Mouse (Mus musculus) CD8-positive naive resting alpha-beta T cell, adult 2 months (primary cell): ENCODE results near the gene Rsph9.

Source experiments
- DNase-seq, 2 experiments: peaks; one replicate each; pipeline ENCODE4 v3.0.0; 2022; ENCODE audit warnings: low read depth in 2 of 2, low spot score in 2 of 2

Gene Rsph9

GRCm38 (mm10) chr17:46108286-46108685 lies 35.7 kb downstream of the Rsph9 start:
- DNase-seq = no peak

GRCm38 (mm10) chr17:46104487-46104886 lies 39.5 kb downstream of the Rsph9 start:
- DNase-seq = no peak

GRCm38 (mm10) chr17:46102608-46103159 lies 41.3 kb downstream of the Rsph9 start:
- no peak for DNase-seq

DNA sequence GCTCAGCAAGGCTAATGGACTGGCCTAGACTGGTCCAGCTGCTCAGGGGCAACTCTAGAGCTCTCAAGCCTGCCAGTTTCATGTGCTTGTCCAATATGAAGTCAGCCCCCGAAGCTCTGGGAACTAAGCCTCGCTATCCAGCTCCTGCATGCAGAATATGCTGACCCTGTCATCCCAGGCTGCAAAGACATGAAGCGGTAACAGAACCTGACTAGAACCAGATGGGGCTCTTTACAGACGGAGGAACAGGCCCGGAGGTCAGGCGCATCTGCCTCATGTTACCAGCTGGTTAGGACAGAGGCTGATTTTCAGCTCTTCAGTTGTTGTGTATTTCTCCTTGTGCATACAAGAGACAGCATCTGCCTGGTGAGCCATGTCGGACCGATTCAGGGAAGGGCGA lies 42.1 kb downstream of the Rsph9 start:
- DNase-seq = no peak

DNA sequence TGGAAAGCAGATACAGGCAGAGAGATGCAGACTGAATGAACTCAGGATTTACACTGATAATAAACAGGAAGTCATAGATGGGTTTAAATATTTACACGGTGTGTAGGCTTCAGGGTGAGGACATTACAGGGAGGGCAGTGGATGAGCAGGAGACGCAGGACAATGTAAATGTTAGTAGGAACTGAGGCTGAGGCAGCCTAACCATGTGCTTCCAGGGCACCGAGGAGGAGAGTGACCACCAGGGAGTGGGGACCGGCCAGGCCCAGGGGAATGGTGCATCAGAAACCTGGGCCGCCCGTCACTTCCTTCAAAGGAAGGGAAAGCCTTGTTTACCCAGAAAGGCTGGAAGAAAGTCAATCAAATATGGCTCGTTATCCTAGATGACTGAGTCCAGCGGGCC lies 45.5 kb downstream of the Rsph9 start:
- DNase-seq = no peak

- DNase-seq = no peak
Measured at GRCm38 (mm10) chr17:46091899-46092298, 52.1 kb downstream of the Rsph9 start.

- DNase-seq = no peak
Measured at GRCm38 (mm10) chr17:46091351-46091750, 52.7 kb downstream of the Rsph9 start.

DNA sequence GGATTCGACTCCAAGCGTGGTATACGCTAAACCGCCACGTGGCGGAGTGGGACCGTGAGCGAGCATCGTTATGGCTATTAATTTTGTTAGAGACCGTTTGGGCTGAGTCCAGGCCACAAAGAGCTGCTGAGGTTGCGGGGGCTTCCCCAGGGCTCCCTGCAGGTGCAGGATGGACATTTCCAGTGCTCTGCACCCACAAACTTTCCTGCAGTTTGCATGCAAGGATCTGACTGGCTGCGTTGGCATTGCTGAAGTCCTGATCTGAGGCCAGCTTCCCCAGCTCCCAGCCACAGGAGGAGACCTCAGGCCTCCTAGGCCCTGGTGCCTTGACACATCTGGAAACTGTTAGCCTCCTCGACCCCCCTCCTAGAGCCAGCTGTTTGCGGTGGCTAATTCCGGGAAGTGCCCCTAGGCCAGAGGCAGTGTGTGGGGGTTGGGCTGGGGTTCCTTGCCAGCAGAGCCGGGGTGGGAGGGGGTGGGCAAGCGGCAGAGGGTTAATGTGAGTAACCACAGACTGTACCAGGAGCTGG lies 57.6 kb downstream of the Rsph9 start:
- DNase-seq = no peak

- DNase-seq = no peak
Measured at GRCm38 (mm10) chr17:46084091-46084501, 59.9 kb downstream of the Rsph9 start.

DNA sequence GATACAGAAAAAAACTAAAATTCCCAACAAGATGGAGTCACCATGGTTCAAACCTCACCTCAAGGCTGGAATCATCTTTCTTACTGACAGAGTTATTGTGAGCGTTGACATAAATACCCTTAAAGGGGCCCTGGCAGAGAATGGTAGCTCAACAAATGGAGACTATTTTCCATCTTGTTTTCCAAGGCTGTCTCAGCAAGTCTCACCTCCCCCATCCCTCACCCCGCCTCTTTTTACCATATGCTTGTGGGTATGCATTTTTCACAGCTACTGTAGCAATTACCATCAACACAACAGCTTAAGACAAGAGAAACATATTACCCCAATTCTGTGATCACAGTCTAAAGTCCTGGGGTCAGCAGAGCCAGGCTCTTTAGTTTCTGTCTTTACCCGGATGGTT lies 60.6 kb downstream of the Rsph9 start:
- no peak for DNase-seq

DNA sequence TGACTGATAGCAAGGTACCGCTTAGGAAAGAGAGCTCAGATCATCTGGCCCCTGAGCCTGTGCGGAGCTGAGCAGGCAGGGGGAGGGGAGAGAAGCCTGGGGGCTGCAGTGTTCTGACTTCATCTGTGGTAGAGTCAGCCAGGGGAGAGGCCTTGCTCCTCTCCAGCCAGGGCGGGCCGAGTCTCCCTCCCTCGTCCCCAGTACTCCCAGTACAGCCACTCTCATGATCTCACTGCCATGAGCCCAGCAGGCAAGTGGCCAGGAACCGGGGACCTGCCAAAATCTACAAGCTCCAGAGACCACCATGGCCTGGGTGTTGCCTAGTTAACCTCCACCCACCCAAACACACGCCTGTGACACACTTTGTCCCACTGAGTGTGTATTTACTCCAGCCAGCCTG lies 62.4 kb downstream of the Rsph9 start:
- DNase-seq = no peak

GRCm38 (mm10) chr17:46081042-46081441 lies 63.0 kb downstream of the Rsph9 start:
- no peak for DNase-seq

- no peak for DNase-seq
Measured at GRCm38 (mm10) chr17:46080388-46080787, 63.6 kb downstream of the Rsph9 start.

GRCm38 (mm10) chr17:46079037-46079436 lies 65.0 kb downstream of the Rsph9 start:
- DNase-seq = no peak

- DNase-seq = no peak
Measured at GRCm38 (mm10) chr17:46077921-46078534, 66.0 kb downstream of the Rsph9 start.

- no peak for DNase-seq
Measured at GRCm38 (mm10) chr17:46076260-46076551, 67.8 kb downstream of the Rsph9 start.

DNA sequence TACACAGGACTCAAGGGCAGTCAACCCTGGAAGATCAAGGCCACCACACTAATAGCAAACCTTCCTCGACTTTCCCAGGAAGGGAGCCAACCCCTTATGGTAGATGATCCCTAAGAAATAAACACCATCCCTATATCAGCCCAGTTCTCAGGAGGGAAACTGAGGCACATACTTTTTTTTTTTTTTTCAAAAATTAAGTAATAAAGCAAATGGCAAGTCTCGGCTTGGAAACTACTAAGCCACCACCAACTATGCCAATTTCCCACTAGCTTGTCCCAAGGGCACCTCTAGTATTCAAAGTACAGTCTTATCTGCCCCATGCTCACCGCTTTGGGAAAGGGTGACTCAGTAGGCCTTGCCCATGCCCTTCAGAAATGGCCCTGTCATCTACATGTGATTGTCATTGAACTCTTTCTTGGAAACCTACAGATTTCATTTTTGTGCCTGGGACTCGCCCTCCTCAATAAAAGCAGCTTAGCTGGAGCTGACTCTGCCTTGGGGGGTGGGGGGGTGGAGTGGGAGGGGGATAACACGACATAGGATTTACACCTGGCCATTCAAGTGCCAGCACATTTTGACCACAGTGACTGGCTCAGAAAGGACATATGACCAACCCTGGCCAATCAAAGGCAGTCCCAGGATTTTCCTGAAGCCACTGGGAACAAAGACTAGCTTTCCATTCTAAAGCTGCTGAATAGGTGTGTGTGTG lies 68.3 kb downstream of the Rsph9 start:
- no peak for DNase-seq

DNA sequence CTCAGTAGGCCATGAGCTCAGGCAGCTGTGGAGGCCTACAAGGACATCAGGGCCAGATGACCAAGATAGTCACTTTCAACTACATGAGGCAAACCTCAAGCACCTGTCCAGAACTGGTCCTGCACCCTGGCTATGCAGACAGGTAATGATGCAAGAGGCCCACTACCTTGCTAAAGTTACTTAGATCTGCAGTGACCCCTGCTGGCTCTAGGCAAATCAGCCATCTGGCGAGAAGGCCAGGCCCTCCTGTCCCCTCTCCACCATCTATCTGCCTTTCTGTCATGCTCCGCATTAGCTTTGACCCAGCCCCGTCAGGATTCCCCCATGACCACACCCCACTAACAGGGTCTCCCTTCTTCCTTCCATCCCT lies 68.9 kb downstream of the Rsph9 start:
- DNase-seq = peak; percentile 42 to 54

GRCm38 (mm10) chr17:46074398-46075115 lies 69.5 kb downstream of the Rsph9 start:
- no peak for DNase-seq

GRCm38 (mm10) chr17:46073730-46074301 lies 70.2 kb downstream of the Rsph9 start:
- peak; percentile 75 to 91 for DNase-seq
